Mouse (Mus musculus) heart, adult 9 months (tissue): ENCODE results near the gene Gprc6a.

Source experiments
- DNase-seq, 2 experiments: peaks; one replicate each; pipeline ENCODE4 v3.0.0; 2022; ENCODE audit warnings: low spot score in 2 of 2

The Gprc6a gene

DNA sequence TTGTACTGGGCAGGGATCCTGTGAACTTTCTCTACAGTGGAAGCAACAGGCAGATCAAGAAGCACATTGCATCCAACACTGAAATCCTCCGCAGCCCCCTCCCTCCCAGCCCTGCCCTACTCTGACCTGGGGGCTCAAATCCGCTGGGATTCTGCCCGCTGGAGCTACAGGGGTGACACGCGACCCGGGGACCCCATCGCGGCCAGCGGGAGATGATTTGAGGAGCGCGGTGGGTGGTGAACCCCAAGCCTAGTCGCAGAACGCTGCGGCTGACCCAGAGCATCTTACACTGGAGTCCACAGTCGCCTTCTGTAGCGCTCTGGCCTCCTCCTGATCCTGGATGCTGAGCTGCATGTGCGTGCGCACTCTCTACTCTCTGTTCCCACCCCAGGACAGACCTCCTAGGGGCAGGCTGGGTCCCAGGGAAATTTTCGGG, 41.1 kb downstream of the Gprc6a start, which contains the start of gene Fam162b:
Gene Fam162b (minus strand): TSS at position 379 of the 436 bp plus-strand sequence.
- DNase-seq: no peak

DNA sequence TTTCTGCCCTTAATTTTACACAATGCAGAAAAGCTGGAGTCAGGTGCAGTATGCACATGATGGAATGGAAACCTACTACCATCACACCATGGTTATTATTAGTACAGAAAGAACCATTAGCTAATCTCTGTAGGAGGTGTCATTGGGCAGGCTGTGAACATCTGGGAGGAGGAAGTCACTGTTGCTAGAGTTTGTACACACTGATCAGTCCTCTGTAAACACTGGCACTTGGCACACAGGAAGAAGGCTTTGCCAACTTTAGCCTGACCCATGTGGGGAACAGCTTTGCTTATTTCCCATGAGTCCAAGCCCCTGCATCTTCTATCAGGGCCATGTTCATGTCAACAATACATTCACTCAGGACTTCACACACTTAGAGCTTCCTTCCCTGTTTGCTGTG, 46.3 kb downstream of the Gprc6a start:
- no peak for DNase-seq

DNA sequence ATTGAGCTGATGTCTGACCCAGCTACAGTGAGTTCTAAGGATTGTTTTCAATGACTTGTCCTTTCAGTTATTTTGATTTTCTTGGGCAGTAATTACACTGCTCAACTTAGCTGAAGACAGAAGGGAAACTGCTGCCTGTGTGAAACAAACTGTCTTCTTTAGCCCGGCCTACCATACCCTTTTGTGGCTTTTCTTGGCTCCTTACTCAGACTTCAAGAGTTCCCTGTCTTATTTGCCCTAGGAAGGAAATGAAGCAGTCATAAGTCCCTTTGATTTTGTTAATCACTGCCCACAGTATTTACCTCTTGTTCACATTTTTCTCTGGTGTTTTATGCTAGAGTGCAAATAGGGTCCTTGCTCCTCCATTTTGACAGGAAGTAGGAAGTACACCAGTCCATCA, 46.9 kb downstream of the Gprc6a start:
- no peak for DNase-seq

DNA sequence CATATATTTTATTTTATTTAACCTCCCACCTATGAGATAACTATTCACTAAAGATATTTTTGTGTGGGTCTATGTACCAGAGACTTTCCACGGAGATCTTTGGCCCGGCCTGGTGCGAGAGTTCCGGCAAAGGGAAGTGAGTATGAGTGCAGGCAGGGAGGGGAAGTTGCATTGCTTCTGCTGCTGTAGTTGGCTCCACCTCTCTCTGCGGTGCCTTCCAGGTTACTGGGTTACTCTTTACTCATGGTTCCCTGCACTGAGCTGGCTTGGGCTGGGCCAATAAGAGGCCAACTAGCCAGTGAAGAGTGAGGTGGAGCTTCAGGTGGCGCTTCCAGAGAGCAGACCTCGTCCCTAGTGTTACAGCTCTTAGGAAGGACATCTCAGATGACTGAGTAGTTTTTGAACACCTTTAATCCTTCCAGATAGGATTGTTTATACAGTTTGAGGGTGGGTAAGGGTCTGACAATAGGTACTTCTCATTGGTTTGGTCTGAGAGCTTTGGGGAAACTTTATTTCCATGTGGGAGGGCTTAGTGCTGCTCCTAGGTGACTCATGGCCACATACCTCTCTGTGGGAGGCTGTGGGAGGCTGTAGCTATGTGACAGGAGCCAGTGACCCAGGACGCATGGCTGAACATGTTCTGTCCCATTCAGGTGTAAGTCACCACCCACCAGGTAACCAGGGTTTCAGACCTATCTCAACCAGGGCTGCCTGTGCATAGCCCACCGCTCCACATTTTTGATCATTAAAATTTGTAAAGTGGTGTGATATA, 59.9 kb downstream of the Gprc6a start:
- no peak for DNase-seq
